Mouse (Mus musculus): ENCODE measurements around the gene Dlx4.

GRCm38 (mm10) chr11:95161708-95162107 lies 15.6 kb upstream of the Dlx4 start:
- TF ChIP-seq POLR2A (IDR thresholded peaks at IDR 0.05; ENCODE audit: insufficient read depth, low read depth, low read length) (no peak), CTCF (IDR thresholded peaks at IDR 0.05) (no peak), EP300 (IDR thresholded peaks at IDR 0.05; ENCODE audit: insufficient read depth, low read depth, low read length) (no peak)

Measured in heart, adult 2 months (tissue).